Mouse (Mus musculus) sigmoid colon, adult 10 weeks (tissue): ENCODE measurements around the gene Sema3b. TPM values are rescaled to one million over a fixed set of nuclear protein-coding genes. Genes with fewer than 3 reads are reported as not detected.

Experiments used
- polyA plus RNA-seq: library from polyadenylated mRNA; stranded (reverse); fragments of 350-450 nt; fragmentation: Illumina TruSeq; extraction: RNeasy Lipid Tissue Mini Kit (QIAGEN cat#74804); gene quantifications from one replicate; pipeline ENCODE4 v1.2.3, GENCODE M21; 2014; ENCODE audit warnings: low read depth, low replicate concordance

Sema3b gene
- polyA plus RNA-seq = 2.6 TPM

DNA sequence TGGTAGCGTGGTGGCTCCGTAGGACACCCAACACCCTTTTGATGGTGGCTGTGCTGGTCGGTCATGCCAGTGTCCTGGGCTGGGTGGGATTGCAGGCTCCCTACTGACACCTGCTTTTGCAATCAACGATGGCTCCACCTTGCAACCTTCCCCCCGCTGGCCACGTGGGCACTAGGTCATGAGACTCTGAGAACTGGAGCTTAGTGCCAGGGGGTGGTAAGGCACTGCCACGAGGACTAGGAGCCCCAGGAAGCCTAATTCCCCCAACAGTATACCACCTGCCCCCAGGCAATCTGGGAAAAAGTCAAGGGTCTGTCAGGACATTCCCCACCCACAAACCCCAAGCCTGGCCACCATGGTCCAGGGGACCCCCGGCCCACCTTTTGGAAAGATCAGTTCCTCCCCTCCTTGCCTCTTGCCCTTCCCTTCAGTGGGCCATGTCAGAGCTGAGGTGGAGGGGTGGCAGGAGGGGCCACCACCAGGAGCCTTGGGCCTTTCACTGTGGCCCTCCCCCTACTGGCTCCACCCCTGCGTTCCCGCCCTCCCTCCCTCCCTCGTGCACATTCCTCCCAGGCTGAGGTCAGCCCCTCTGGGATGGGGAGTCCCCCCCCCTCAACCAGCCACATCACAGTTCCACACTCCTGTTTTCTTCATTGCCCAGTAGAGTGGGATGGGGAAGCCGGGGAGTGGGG lies at the start of gene Sema3b:
Sema3b (minus strand) TSS at position 489 of the 692 bp plus-strand sequence.

DNA sequence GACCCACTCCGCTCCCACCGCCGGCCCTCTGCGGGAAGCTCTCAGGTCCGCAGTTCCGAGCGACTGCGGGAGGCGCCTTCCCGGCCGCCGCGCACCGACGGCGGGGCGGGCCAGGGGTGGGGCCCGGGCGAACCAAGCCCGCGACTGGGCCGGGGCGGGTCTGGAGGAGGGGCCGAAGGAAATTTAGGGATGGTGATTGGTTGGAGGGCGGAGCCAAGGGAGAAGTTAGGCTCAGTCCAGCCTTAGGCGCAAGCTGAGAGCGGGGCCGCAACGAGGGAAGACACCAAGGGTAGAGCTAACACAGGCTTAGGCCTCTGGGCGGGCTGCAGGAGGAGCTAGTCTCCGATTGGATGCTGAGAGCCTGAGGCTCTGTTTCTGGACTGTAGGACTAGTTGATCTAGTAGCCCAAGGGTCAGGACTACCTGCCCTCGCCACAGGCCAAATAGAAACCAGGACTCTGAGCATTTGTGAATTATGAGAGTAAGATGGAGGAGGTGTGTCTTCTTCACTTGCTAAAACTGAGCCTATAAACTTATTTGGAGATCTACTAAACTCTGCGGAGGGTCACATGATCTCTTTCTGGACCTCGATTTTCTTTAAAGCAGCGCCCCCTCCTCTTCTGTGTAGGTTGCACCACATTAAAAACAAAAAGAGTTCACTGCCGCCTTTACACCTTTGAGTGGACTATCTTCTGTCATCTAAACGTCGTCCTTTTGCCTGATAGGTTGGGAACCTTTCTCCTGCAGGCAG lies 26.4 kb upstream of the Sema3b start, which contains the start of gene Gnai2:
Gnai2 (minus strand) TSS at position 89 of the 750 bp plus-strand sequence.

DNA sequence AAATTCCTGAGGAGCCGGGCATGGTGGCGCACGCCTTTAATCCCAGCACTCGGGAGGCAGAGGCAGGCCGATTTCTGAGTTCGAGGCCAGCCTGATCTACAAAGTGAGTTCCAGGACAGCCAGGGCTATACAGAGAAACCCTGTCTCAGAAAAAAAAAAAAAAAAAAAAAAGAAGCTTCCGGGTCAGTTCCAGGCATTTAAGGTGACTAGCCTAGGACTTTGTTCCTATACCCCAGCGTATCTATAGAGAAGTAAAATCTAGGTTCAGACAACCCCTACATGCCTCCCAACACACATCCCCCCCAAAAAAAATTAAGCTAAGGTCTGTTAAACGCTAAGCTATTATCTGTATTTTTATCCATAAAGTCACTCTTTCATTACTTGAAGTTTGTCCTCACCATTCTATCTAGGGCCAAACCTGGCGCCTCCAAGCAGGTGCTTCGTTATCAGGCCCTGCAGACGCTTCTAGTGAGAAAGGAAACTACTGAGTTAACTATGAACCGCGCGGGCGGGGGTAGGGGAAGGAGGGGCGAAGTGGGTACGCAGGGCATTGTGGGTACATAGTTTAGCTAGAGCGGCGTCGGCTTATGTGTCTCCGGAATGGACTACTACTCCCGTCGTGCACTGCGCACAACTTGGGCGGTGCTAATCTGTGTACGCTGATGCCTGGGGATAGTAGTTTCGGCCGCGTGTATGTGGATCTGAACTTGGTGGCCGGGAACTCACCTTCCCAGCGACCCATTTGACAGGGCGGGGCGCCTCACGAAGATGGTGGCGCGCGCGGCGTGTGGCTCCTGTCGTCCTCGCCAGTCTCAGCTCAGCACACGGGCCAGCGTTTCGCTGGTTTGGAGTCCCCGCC lies 21.8 kb downstream of the Sema3b start, which contains the start of gene Ifrd2:
Ifrd2 (plus strand) TSS at position 669 of the 859 bp plus-strand sequence.

DNA sequence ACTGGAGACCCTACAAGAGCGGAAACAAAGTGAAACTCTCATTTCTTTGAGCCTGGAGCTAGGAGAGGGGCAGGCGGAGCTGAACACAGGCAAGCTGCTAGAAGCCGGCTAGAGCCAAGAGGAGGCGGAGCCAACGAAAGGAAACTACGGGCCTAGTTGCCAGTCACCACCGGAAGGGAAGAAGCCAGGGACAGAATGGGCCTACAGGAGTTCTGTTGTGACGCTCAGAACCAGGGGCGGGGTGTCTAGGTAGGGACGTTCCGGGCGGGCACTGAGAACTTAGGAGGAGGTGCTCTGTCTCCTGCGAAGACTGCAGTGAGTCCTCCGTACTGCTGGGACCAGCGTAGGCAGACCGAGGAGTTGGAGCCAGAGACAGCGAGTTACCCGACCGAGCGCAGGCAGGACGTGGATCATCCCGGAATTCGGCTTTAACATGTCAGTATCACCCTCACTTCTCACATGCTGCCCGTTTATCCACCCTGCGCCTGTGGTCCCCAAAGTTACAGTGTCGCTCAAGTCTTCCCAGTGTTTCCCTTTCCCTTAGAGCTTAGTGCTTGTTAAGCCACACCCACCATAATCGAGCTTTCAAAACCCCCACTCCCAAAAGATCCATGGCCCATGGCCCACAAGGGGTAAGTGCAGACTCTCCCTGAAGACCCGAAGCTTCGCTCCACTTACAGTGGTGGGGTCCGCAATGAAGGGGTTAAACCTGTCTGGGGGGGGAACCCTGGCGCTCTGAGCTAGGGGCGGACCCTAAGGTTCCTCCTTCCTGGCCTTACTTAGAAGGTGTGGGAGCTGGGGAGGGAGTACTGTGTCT lies 28.3 kb downstream of the Sema3b start, which contains the start of gene Hyal3:
Hyal3 (plus strand) TSS at position 318 of the 817 bp plus-strand sequence.

DNA sequence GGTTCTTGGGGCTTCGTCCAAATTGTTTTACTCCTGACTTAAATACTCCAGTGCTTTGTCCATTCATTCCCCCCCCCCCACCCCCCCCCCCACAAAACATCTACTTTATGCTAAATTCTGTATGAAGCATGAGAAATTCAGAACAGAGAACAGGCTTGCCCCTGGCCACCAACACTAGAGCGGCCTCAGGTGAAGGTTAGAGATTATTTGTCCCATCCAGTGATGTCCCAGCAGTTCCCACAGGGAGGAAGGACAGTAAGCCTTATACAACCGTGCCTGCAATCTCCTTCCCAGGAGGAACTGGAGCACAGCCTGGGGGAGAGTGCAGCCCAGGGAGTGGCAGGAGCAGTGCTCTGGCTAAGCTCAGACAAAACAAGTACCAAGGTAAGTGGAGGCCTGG lies 30.4 kb downstream of the Sema3b start, which contains the start of gene Naa80:
Naa80 (plus strand) TSS at position 301 of the 400 bp plus-strand sequence.

DNA sequence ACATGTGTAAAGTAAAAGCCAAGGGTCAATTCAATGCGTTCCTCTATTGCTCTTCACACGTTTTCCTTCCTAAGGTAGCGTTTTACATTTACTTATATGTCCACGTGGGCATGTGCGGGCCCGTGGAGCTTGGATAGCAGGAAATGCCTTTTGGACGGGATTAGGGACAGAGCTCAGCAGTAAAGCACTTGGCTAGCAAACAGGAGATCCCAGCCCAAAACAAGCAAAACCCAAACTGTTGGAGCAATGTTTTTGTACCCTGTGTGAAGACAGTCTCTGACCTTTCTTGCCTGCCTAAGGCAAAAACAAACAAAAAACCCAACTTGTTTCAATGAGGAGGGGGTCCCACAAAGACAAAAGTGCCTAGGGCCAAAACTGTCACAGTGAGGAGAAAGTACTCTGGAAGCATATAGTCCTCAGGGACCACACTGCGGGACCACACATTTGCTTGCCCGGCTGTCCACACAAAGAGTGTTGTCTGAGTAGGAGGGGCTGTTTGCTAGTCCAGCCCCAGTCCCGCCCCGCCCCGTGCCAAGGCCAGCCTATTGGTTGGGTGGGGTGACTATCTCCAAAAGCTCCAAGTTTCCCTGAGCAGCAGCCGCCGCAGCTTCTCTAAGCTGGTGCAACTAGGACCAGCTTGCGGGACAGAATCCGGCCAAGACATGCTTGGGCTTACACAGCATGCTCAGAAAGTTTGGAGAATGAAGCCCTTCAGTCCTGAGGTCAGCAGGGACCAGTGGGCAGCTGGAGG lies 32.5 kb downstream of the Sema3b start, which contains the start of gene Hyal1:
Hyal1 (plus strand) TSS at position 571 of the 751 bp plus-strand sequence.

DNA sequence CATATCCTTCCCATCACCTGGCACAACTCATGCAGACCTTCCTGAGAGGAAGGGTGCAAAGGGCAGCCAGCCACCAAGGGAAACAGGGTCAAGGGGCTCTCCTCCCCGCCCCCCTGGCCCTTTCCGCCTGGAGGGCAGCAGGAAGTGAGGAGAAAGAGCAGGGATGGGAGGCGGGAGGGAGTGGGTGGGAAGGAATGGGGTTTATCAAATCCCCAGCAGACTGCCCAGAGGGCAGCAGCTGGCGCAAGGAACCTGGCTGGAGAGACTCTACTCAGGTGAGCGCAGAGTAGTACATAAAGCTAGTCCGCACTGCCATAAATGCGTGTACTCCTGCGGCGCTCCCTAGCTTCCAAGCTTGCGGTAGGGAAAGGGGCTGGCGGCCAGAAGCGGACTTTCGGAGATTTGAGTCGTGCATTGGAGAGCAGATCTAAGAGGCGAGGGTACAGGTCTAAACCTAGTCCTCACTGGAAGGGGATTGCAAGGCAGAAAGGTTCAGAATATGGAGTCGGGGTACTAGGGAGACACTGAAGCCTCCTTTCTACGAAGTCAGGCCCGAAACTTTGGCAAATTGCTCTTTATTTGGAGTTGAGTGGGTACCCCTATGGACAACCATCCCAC lies 41.2 kb downstream of the Sema3b start, which contains the start of gene Hyal2:
Hyal2 (plus strand) TSS at position 244 of the 618 bp plus-strand sequence.

DNA sequence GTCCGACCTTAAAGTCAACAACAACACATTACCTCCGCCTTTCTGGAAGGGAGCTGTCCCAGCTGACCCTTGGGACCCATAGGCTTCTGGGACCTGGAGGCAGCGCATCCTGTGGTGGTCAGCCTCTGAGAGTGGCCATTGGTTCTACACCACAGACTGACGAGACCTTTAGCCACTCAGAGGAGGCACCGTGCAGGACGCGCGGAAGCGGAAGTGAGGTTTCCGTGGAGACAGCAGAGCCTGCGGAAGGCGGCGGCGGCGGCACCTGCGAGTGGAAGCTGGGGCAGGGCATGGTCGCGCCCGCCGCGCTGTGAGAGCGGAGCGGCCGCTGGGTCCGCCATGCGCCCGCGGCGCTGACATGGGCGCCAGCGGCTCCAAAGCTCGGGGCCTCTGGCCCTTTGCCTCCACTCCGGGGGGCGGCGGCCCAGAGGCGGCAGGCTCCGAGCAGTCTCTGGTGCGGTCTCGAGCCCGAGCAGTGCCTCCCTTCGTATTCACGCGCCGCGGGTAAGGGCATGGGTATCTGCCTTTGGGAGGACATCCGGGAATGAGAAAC lies 45.9 kb downstream of the Sema3b start, which contains the start of gene Tusc2:
Tusc2 (plus strand) TSS at position 227 of the 553 bp plus-strand sequence.

DNA sequence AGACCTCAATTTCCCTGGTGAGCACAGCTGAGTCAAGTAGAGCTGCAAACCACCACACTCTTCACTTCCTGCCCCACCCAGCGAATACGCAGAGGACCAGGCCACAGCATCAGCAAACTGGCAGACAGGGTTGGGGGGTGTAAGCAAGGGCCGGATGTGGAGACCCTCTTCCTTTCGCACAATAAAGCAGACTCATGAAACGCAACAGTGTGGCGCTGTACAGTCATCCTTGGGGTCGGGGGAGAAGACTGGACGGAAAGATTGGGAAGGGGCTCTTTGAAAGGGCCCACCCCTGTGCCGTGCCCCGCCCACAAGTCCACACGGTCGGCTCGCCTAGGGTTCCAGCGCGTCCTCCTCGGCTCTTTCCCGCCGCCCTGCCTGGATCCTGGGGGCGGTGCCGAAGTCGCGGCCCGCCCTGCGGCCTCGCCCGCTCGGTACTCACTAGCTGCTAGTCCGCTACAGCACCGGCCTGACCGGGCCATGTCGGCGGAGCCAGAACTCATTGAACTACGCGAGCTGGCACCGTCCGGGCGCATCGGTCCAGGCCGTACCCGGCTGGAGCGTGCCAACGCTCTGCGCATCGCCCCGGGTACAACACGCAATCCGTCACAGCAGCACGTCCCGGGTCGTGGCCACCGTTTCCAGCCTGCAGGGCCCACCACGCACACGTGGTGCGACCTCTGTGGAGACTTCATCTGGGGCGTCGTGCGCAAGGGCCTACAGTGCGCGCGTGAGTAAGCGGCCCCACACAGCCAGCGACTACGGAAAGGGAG lies 57.7 kb downstream of the Sema3b start, which contains the start of gene Rassf1:
Rassf1 (plus strand) TSS at position 439 of the 773 bp plus-strand sequence.

Other genes starting within 250 kb of the Sema3b start
- 0.98 TPM for gene Cacna2d2, start 209.6 kb downstream of the Sema3b start, polyA plus RNA-seq
- gene Tmem115, start 75.3 kb downstream of the Sema3b start, polyA plus RNA-seq = not detected
- 1.6 TPM for gene Cyb561d2, start 67.0 kb downstream of the Sema3b start, polyA plus RNA-seq
- 2.0 TPM for gene Nprl2, start 67.0 kb downstream of the Sema3b start, polyA plus RNA-seq
- not detected for gene Zmynd10, start 61.9 kb downstream of the Sema3b start, polyA plus RNA-seq
- gene Rassf1, start 57.7 kb downstream of the Sema3b start, polyA plus RNA-seq = 33.5 TPM
- 20.1 TPM for gene Tusc2, start 46.0 kb downstream of the Sema3b start, polyA plus RNA-seq
- 0.28 TPM for gene Hyal2, start 41.3 kb downstream of the Sema3b start, polyA plus RNA-seq
- 2.7 TPM for gene Hyal1, start 32.3 kb downstream of the Sema3b start, polyA plus RNA-seq
- gene Naa80, start 30.3 kb downstream of the Sema3b start, polyA plus RNA-seq = 1.5 TPM
- gene Hyal3, start 28.4 kb downstream of the Sema3b start, polyA plus RNA-seq = not detected
- 25.5 TPM for gene Ifrd2, start 21.6 kb downstream of the Sema3b start, polyA plus RNA-seq
- gene Gnai2, start 26.1 kb upstream of the Sema3b start, polyA plus RNA-seq = 33.0 TPM
- not detected for gene Slc38a3, start 60.3 kb upstream of the Sema3b start, polyA plus RNA-seq
- not detected for gene Gnat1, start 70.5 kb upstream of the Sema3b start, polyA plus RNA-seq
- 0.76 TPM for gene Sema3f, start 101.2 kb upstream of the Sema3b start, polyA plus RNA-seq
- gene Rbm5, start 161.8 kb upstream of the Sema3b start, polyA plus RNA-seq = 233 TPM